Mouse (Mus musculus): ENCODE data around the gene Tmem140. TPM values are rescaled to one million over a fixed set of nuclear protein-coding genes. Genes with fewer than 3 reads are reported as not detected.

Gene Tmem140
- 10 to 100 TPM; 17.8 to 27.1 (median 24.5) TPM for total RNA-seq (2022)

DNA sequence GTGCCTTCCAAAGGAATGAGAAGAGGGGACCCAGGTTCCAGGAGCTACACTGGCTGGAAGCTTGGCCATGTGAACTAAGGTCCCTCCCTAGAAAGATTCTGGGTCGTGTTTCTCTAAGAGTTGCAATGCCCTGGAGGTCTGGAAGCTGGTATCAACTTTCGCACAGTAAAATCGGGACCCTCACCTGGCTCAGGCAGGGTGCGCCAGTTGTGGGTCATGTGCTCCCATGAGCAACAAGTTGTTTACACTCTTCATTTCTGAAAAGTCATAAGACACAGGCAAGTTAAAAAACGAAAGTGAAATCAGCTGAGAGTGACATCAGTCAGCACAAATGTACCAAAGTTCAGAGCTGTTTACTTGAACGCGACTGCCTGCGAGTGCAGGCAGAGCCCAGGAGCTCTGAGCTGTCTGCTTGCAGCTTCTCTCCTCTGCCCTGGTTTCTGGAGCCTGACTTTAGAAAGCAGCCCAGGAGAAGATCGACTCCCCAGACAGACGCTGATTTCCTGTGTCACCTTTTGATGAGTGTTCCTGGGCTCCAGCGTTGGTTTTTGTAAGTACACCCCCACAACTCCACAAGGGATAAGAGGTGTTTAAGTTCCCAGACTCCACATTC is at the start of gene Tmem140:
TSS of gene Tmem140 (plus strand) at position 356 of the 613 bp plus-strand sequence.
- DNase-seq (ENCODE audit: low spot score) = peak; percentile 86

DNA sequence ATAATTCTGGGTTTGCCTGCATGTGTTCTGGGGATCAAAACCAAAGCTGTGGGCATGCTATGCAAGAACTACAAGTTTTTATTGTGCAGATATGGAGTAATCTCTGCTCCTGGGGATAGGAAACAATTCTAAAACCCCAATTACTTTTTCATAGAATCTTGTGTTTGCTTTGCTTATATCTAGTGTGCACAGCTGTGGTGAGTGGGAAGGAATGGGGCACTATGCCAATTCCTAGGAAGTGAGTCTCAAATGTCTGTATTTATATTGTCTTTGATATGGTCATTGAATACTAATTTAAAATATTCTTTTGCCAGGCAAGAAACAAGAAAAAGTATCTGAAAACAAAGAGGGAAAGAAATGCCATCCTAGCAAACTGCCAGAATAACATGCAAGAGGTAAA is 38.5 kb upstream of the Tmem140 start:
- DNase-seq (ENCODE audit: low spot score) = no peak

DNA sequence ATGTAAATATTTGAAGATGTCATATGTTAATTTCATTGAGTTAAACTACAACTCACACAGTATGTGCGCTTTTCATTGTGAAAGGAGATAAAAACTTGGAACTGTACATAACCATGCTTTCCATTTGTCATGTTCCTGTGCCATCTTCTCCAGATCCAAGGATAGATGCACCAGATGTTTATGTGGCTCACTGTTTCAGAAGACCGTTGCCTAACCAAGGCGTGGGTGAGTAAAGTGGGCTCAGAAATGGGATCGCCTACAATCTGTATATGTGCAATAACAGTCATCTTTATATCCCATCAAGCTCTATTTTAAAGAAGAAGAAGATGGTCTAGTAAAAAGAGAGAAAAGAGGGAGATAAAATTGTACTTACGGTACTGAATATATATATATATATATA is 30.6 kb upstream of the Tmem140 start:
- no peak for DNase-seq (ENCODE audit: low spot score)

DNA sequence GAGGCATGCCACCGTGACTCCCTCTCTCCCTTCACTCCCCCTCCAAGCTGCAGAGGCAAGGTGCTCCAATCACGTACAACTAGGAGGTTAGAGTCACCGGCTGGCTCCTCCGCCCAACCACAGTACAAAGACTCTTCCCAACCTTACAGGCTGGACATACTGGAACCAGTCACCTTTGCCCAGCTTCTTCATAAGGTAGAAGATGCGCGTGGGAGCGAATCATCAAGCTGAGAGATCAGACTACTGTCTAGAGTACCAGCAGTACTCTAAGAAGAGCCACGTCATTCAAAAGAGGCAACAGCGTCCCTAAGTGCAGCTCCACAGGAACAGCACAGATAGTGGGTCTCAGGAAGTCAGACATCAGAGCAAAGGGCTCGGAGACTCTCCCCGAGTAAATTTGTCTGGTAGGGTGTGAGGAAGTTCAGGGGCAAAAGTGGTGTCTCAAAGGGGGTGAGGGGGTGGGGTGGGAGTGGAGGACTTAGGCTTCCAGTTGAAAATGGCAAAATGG is 1.3 kb upstream of the Tmem140 start:
- DNase-seq (ENCODE audit: low spot score) = no peak

DNA sequence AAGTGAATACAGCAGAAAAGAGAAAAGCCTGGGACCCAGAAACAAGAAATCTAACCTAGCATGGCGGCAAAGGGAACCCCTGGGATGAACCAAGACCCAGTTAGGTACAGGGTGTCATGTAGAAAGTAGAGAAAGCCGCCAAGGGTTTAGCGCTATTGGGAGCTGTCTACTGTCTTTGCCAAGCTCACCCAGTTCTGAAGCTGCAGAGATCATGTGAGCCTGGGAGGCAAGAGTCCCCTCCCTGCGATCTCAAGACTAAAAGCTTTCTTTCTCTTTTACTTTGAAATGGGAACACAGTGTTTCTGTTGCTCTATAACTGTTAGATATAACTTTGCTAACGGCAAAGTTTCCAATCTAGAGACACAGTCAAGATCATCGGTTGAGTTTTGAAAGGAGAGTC is 565 bp upstream of the Tmem140 start:
- DNase-seq (ENCODE audit: low spot score) = peak; percentile 69

DNA sequence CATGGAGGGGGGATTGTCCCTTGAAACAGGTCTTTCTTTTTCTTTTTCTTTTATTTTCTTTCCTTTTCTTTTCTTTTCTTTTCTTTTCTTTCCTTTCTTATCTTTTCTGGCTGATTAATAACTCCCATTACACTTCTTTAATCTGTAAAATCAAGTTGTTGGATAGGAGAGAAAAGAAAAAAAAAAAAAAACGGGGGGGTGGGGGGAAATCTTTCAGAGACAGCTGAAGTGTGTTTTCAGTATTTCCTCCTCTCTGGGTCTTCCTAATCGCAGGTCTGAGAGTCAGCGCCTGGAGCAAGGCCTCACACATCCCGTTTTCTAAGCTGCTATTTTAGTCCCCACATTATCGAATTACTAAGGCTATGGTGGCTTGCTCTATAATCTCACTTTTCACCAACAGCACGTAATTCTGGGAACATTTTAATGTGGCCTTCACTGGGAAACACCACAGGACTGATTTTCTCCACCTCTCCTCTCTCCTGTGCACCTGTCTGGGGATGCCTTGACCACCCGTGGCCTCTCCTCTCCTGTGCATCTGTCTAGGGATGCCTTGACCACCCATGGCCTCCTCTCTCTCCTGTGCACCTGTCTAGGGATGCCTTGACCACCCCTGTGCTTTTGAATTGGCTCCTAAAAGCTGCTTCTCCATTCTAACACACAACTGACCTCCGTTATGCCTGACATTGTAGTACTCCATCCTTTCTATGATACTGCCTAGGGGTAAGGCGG is 1.0 kb downstream of the Tmem140 start:
- no peak for DNase-seq (ENCODE audit: low spot score)

DNA sequence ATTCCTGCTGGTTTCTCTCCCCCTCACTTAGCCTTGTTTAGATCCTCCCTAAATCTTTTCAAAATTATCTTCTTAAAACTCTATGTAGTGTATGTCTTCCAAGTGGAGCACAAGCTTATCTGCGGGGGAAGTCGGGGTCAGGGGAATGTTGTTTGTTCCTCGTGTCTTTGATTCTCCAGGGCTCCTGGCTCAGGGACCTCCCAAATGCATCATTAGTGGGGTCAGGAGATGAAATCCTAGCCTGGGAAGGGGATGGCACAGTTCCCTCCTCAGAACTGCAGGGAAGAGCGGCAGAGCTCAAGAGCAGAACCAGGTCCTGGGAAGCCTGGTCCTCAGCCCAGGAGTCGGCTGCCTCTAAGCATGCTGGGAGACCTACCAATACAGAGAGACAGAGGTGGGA is 2.3 kb downstream of the Tmem140 start:
- DNase-seq (ENCODE audit: low spot score) = peak; percentile 66

- DNase-seq (ENCODE audit: low spot score) = peak; percentile 79
Observed at GRCm38 (mm10) chr6:34865711-34866593, 3.0 kb downstream of the Tmem140 start.

- DNase-seq (ENCODE audit: low spot score) = peak; percentile 36
Observed at GRCm38 (mm10) chr6:34866786-34867185, 3.8 kb downstream of the Tmem140 start.

- no peak for DNase-seq (ENCODE audit: low spot score)
Observed at GRCm38 (mm10) chr6:34867301-34867994, 4.5 kb downstream of the Tmem140 start.

DNA sequence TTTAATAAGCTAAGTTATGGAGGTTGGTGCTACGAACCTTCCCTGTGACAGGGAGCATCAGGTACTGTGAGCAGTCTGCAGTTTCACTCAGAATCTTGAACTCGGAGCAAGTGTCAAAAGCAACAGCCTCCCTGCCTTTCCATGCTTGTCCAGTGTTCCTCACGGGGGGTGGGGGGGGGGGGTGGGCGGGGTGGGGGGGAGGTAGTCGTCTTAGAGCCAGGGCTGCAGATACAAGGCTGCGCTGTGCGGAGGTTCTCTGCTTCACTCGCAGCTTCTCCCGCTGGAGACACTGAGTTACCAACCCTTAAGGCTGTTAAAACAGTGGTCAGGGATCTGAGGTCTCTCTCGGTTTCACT is 5.0 kb downstream of the Tmem140 start:
- no peak for DNase-seq (ENCODE audit: low spot score)

DNA sequence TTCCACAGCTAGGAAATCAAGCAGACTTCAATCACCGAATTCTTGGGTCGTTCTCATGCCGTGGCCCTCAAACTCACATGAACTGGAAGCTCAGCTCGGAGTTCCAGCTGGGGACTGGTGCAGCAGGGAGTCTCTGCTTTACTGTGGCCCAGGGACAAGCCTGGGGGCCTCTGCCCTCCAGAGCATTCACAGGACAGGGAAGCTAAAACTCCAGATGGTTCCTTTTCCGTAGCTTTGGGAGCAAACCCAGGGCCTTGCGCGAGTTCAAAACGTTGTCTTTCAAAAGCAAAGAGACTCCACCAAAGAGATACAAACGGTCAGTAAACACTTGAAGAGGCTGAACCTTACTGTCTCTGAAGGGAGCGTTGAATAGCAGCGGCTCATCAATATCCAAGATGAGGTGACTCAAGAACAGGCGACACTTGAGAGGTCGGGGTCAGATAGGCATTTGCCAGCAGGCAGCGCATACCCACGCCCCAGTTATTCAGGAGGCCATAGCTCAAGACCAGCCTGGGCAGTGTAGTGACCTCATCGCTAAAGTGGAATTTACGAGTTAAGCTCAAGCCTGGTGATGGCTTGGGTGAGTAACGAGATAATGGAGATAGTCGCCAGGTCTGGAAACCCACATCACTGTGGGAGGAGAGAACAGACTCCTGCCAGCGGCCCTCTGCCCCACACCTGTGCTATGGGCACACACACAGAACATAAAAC is 5.7 kb downstream of the Tmem140 start:
- DNase-seq (ENCODE audit: low spot score) = no peak

DNA sequence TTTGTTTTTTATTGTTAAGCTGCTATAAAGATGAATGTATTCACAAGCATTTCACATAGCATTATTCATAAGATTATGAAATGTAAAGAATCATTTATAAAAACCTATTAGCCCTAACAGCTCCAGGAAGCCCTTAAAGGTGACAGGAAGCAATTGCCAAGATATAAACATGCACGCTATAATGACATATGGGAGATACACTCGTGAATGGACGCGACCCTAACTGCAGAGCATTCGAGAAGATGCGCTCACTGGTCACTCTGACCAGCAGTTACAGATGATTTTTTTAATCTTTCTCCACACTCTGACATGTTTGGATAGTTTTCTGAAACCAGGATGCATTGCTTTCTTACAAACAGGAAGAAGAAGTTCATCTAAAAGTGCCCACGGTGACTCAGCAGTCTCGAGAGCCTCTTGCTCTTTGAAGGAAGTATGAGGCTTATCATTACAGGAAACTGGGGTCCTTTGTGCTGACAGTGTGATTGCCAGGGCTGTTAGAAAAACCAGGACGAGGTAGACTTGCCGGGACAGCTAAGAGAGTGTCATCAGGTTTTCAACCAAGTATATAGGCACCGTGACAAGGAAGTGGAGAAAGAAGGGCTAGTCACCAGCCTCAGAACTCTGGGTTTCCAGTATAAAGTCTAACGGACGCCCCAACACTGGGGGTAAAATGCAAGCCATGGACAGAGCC is 6.4 kb downstream of the Tmem140 start:
- DNase-seq (ENCODE audit: low spot score) = no peak

GRCm38 (mm10) chr6:34870136-34870535 is 7.2 kb downstream of the Tmem140 start:
- no peak for DNase-seq (ENCODE audit: low spot score)

GRCm38 (mm10) chr6:34870724-34871123 is 7.8 kb downstream of the Tmem140 start:
- DNase-seq (ENCODE audit: low spot score) = no peak

- DNase-seq (ENCODE audit: low spot score) = no peak
Observed at GRCm38 (mm10) chr6:34871929-34872328, 9.0 kb downstream of the Tmem140 start.

DNA sequence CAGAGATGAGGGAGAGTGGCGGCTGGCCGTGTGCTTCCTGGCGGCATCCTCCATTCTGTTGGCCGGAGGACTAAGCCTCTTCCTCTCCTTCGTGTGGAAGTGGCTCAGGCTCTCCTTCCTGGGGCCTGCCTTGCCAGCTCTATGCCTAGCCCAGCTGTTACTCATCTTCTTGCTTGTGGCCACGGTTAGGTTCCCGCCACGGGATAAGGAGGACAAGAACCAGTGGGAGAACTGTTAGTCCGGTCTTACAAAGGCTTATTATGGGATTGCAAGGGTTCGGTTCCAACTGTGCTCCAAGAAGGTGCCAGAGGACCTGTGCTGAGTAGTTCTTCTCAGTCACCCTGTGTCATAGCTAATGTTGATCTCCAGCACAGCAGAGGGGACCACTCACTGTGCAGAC is 9.9 kb downstream of the Tmem140 start:
- no peak for DNase-seq (ENCODE audit: low spot score)

DNA sequence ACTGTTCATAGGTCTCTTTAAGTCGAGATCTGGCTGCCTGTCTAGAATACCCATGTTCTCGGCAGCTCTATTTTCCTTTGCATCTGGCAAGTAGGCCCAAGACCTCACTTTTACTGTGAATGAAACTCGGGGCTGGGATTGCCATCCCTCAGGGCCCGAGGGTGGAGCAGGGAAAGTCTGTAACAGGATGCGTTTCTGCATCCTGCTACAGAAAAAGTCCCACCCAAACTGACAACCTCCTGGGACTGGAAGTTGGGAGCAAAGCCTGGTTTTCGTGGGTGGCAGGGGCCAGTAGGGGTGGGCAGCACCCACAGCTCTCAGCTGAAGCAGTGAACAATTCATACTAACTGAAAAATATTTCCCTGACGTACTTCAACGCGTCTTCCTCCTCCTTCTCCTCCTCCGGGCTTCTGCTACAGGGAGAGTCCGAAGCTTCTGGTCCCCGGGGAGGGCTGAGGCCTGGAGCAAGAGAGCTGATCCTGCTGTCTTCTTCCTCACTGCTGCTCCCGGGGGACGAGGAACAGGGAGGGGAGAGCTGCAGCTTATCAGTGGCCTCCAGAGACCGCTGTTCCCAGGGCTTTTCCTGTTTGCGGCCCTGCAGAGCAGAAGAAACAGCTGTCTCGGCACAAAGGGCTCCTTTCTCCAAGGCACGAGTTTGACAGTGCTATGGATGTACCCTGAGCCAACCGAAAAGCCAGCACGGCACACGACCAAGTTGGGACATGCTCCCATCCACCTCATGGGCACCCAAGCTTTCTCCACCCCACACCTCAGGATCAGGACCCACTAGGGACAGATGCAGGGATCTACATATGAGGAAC is 11.4 kb downstream of the Tmem140 start:
- DNase-seq (ENCODE audit: low spot score) = peak; percentile 90

DNA sequence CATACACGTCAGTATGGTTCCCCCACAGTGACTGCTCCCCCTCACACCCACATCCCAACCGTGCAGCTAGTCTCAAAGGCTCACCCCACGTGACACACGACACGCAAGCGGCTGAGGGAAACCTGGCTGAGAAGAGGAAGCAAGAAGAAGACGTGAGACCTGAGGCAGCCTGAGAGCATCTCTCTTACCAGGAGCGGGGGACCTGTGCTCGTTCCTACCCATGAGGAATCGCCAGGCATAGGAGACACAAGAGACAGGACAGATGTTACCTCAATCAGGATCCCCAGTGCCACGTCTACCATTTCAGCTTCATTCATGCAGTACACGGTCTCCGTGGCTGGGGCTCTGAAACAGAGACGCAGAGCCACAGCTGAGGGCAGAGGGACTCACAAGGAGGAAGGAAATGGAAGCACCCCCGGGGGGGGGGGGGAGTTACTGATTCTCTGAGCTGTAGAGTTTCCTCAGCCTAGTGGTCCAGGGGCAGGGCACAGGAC is 12.4 kb downstream of the Tmem140 start:
- peak; percentile 67 for DNase-seq (ENCODE audit: low spot score)

Measured in heart, adult 8-10 months (tissue).